Mouse (Mus musculus): Measurements from ENCODE around the gene Tmem132b. TPM values are rescaled to one million over a fixed set of nuclear protein-coding genes. Genes with fewer than 3 reads are reported as not detected.

Tmem132b gene
- total RNA-seq, 2 experiments from 2014 or later = 0.32 to 0.39 TPM

DNA sequence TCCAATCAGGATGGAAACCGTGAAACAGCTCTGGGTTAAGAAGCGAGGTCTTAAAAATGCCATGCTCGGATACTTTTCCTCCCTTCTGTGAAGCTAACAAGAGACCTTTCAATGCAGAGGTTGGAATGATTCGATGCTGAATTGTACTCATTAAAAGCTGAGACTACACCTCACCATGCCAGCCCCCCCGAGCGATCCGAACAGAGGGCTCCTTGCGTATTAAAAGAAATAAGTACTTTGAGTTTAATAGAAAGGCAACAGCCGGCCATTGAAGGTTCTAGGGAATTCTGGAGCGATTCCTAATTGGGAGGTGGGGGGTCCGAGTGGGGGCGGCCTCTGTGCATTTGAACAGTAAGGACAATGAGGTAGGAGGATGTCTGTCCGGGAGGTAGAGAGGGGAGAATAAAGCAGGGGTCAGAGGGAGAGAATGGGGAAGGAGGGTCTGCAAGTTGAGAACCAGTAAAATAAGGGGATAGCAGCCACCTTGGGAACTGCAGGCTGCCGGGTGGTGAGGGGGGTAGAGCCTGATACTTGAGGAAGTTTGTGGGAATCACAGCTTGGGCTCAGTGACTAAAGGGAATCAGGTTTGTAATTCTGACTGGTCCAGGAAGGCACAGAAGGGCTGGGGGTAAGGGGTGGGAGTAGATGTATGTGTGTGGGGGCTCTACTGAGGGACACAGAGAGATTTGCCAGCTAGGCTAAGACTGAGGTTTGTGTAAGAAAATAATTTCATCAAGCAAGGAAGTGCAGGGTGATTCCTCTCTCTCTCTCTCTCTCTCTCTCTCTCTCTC lies 127.6 kb downstream of the Tmem132b start:
- DNase-seq (ENCODE audit: low spot score in 2 of 2) = no peak

DNA sequence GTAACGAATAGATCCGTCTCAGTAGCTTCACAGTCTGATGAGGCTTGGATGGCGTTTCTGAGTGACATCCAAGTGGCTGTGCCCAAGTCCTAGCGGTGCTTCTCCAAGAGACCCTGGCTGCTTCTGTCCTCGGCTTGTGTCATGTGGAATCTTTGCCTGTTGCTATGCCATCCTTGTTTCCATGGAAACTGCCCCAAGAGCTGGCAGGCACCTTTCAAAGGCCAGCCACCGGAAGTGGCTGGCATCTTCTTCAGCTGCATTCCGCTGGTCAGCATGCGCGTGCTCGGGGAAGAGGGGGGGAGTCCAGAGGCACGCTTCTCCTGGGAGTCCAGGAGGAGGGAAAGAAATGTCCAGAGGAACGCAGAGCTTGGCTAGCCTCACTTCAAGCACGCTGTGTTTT lies 144.0 kb downstream of the Tmem132b start:
- no peak for DNase-seq (ENCODE audit: low spot score in 2 of 2)

DNA sequence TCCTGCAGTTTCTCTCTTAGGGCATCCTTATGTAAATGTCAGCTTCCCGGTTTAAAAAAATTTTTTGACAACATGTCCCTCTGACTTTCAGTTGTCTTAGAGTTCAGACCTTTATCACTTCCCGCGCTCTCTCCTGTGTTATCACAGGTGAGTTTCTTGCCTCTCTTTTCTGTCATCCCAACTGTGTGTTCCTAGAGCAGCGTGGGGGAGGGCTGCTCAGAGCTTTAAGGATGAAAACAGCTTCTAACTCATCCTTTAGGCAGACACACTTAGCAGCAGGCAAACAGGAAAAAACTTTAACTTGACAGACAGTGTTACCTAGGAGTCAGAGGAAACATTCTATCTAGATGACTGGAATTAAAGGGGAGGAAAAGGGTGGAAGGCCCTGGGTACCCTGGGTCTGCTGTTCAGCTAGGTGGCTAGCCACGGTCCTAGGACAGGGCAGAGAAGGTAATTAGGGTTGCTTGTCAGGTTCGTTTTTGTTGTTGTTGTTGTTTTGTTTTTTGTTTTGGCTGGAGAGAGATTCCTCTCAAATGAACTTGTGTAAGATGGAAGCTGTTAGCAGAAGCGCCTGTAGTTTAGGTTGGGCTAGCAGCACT lies 144.6 kb downstream of the Tmem132b start:
- DNase-seq (ENCODE audit: low spot score in 2 of 2) = no peak

DNA sequence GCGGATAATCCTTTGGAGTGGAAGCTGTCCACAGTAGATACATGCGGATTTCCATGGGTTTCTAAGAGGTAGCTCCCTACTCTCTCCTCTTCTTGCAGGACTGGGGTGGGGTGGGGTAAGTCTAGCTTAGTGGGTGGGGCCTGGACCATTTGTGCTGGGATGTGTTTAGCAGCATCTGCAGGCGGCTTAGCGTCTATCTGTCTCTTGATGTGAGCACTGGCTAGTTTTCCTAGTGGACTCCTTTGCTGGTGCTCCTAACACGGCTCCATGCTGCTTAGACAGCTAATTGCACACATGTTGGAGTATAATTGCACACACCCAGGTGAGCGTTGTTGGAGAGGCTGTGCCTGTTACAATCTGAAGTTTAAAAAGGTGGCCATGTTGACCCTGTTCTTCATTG lies 149.3 kb downstream of the Tmem132b start:
- no peak for DNase-seq (ENCODE audit: low spot score in 2 of 2)

GRCm38 (mm10) chr5:125683491-125683890 lies 151.9 kb downstream of the Tmem132b start:
- no peak for DNase-seq (ENCODE audit: low spot score in 2 of 2)

- DNase-seq (ENCODE audit: low spot score in 2 of 2) = no peak
Measured at GRCm38 (mm10) chr5:125685681-125686331, 154.2 kb downstream of the Tmem132b start.

GRCm38 (mm10) chr5:125692538-125692937 lies 161.0 kb downstream of the Tmem132b start:
- no peak for DNase-seq (ENCODE audit: low spot score in 2 of 2)

DNA sequence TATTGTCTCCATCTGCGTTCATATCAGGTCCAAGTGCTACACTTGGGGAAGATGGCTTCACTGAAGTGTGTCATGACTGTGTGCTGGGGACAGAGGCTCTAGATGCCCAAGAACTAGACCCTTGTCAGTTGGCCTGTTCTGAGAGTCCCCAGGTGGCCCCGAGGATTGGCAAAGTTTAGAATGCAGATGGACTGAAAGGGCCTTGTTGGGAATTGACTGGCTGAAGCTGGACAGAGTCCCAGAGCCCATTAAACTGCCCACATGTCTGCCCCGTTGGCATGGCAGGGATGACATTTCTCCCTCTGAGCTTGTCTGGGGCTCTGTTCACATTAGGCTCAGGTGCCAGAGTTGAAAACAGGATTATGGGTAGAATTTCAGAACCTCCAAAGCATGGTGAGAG lies 167.8 kb downstream of the Tmem132b start:
- DNase-seq (ENCODE audit: low spot score in 2 of 2) = no peak

DNA sequence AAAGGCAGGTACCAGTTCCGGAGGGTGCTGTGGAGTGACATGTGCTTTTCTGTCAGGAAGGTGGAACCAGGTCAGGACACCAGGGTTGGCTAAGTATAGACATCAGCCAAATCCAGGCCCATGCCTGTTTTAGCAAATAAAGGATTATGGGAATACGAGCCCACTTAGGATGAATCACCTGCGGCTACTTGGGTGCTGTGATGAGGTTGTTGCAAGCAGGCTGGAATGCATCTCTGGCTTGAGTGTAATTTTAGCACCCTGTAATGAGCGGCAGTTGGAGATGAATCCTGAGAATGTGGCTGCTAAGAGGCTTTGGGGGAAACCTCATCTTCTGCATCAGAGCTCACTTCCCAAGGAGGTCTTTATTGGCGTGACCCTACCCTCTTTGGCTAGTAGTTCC lies 168.7 kb downstream of the Tmem132b start:
- DNase-seq (ENCODE audit: low spot score in 2 of 2) = no peak

GRCm38 (mm10) chr5:125705379-125705778 lies 173.8 kb downstream of the Tmem132b start:
- no peak for DNase-seq (ENCODE audit: low spot score in 2 of 2)

DNA sequence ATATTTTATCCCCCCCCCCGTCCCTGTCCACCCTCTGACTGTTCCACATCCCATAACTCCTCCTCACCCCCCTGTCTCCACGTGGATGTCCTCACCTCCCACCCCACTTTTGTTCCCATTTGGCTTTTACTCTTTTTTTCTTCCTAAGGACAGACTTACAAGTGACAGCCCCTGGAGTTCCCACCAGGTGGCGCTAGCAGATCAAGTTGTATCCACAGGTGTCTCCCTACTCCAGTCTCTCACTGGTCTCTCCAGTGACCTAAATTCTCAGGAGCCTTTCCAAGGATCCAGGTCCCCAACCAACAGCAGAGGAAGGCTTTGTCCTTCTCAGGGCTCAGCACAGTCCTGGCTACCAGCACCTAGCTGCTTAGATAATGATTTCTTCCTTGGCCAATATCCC lies 177.6 kb downstream of the Tmem132b start:
- peak; percentile 23 to 31 for DNase-seq (ENCODE audit: low spot score in 2 of 2)

DNA sequence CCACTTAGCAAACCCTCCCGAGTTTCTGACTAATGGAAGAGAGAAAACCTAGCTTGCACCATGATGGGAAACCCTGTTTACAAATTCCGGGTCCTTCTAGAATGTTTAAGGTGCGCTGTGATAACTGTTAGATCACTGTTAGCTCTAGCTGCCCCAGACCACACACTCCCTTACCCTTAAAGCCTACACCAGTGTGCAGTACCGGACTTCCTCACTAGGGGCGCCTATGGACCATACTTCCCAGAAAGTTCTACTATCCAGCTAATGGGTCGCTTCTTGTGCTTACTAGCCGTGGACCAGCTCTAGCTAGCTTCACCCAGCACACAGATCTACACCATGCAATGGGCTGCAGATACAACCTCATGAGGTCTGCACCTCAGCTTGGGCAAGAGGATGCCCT lies 195.2 kb downstream of the Tmem132b start:
- no peak for DNase-seq (ENCODE audit: low spot score in 2 of 2)

- no peak for DNase-seq (ENCODE audit: low spot score in 2 of 2)
Measured at GRCm38 (mm10) chr5:125727436-125727835, 195.9 kb downstream of the Tmem132b start.

- no peak for DNase-seq (ENCODE audit: low spot score in 2 of 2)
Measured at GRCm38 (mm10) chr5:125727936-125728335, 196.4 kb downstream of the Tmem132b start.

- no peak for DNase-seq (ENCODE audit: low spot score in 2 of 2)
Measured at GRCm38 (mm10) chr5:125728521-125728920, 196.9 kb downstream of the Tmem132b start.

DNA sequence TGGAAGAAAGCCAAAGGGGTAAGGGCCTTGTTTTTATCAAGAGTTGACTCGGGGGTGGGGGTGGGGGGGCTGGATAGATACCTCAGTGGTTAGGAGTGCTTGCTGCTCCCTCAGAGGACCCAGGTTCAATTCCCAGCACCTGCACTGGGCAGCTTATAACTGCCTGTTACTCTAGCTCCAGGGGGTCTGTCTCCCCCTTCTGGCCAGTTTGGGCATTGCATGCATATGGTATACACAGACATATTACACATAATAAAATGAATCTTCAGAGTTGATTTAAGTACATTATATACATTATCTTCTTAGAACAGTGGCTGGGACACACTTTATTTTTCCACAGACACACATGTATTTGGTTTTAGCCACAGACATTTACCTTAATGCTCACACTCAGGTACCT lies 202.2 kb downstream of the Tmem132b start:
- no peak for DNase-seq (ENCODE audit: low spot score in 2 of 2)

DNA sequence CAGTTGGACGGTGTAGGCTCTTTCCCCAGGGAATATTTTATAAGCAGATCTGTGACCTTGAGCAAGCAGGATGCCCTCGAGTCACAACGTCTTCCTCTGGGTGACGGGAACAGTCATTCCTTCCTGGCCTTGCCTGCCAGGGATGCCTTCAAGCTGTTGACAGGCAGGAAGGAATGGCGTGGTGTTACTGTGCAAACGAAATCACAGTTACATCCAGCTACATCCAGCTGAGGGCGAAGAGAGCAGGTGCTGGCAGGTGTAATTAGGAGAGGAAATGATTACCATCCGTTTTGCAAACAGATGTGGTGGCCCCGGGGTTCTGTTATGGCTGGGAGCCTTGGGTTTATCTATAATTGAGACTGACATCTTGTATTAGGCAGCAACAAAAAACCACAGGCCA lies 205.5 kb downstream of the Tmem132b start:
- DNase-seq (ENCODE audit: low spot score in 2 of 2) = no peak

- DNase-seq (ENCODE audit: low spot score in 2 of 2) = no peak
Measured at GRCm38 (mm10) chr5:125743503-125743902, 211.9 kb downstream of the Tmem132b start.

- DNase-seq (ENCODE audit: low spot score in 2 of 2) = no peak
Measured at GRCm38 (mm10) chr5:125745727-125746126, 214.2 kb downstream of the Tmem132b start.

- DNase-seq (ENCODE audit: low spot score in 2 of 2) = no peak
Measured at GRCm38 (mm10) chr5:125751481-125751880, 219.9 kb downstream of the Tmem132b start.

- DNase-seq (ENCODE audit: low spot score in 2 of 2) = no peak
Measured at GRCm38 (mm10) chr5:125752546-125752945, 221.0 kb downstream of the Tmem132b start.

GRCm38 (mm10) chr5:125756987-125757530 lies 225.5 kb downstream of the Tmem132b start:
- DNase-seq (ENCODE audit: low spot score in 2 of 2) = no peak

Data from gastrocnemius, postnatal 4 days (tissue).